Mouse (Mus musculus): ENCODE measurements around the gene Cep104.

DNA sequence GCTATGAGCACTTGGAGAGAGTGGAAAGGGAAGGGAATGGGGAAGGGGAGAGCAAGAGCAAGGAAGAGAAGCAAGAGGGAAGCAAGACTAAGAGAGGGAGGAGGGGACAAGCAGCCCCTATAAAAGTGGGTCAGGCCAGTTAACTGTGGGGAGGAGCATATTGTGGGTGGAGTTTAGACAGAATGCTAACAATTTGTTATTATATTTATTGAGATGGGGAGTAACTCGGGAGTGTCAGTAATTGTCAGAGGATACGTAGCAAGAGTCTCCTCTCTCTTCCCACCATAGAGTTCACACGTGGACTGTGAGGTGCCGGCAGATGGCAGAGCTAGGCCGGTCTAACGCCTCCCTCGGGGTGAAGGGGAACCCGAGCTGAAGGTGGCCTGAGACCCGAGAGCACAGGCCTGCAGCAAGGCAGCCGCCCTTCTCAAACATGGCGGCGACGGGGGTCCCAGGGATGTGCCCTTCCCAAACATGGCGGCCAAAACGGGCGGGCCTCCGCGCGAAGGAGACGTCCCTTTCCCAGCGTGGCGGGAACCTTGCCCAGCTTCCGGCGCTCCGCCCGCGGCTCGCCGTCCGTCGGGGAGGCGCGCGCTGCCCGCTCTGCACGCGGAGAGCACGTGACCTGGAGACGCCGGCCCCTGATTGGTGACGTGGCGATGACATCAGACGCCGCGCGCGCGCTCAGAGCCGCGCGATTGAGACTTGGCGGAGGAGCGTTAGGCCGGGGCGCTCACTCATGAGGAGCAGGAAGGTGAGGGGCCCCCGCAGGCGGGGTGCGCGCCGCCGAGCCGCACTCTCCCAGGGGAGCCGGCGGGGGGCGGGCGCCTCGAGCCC is 18.2 kb upstream of the Cep104 start, which contains the start of gene A430005L14Rik:
- TF ChIP-seq POLR2A (IDR thresholded peaks at IDR 0.05; ENCODE audit: borderline replicate concordance, extremely low read depth, insufficient read depth, insufficient read length, poor library complexity, severe bottlenecking) (peak; percentile 70; the same call in 1 of the 2 replicates), CTCF (IDR thresholded peaks at IDR 0.05; ENCODE audit: borderline replicate concordance, extremely low read depth, insufficient read depth, insufficient read length) (no peak)

Data from brain, embryonic 14.5 days (tissue).